Mouse (Mus musculus): Measurements from ENCODE around the gene Hist1h4j. TPM values are rescaled to one million over a fixed set of nuclear protein-coding genes. Genes with fewer than 3 reads are reported as not detected.

Gene Hist1h4j
- polyA plus RNA-seq (2012; ENCODE audit: low replicate concordance) = 6.0 and 8.5 TPM in 2 replicates

GRCm38 (mm10) chr13:21734906-21735767 lies at the start of gene Hist1h4j:
Gene Hist1h4j, plus strand, starts transcription at chr13:21735064.

GRCm38 (mm10) chr13:21697811-21698210 lies 37.1 kb upstream of the Hist1h4j start, which contains the start of gene Olfr1359:
Gene Olfr1359, plus strand, starts transcription at chr13:21698111.

GRCm38 (mm10) chr13:21715864-21716539 lies 18.9 kb upstream of the Hist1h4j start, which contains the start of the genes Hist1h2bl and Hist1h2ai:
Gene Hist1h2bl, minus strand, starts transcription at chr13:21716143.
Gene Hist1h2ai, plus strand, starts transcription at chr13:21716422.

GRCm38 (mm10) chr13:21717397-21718357 lies 17.2 kb upstream of the Hist1h4j start, which contains the start of gene Hist1h3h:
Gene Hist1h3h, plus strand, starts transcription at chr13:21717659.

GRCm38 (mm10) chr13:21721757-21722372 lies 13.0 kb upstream of the Hist1h4j start, which contains the start of gene Hist1h2bm:
Gene Hist1h2bm, plus strand, starts transcription at chr13:21722044.

GRCm38 (mm10) chr13:21750159-21751017 lies 15.5 kb downstream of the Hist1h4j start, which contains the start of gene Hist1h4k:
Gene Hist1h4k, minus strand, starts transcription at chr13:21750505.

GRCm38 (mm10) chr13:21753524-21754285 lies 18.8 kb downstream of the Hist1h4j start, which contains the start of the genes Hist1h2ak and Hist1h2bn:
Gene Hist1h2ak, minus strand, starts transcription at chr13:21753827.
Gene Hist1h2bn, plus strand, starts transcription at chr13:21754123.

GRCm38 (mm10) chr13:21779767-21780731 lies 45.2 kb downstream of the Hist1h4j start, which contains the start of gene Hist1h1b:
Gene Hist1h1b, minus strand, starts transcription at chr13:21780625.

GRCm38 (mm10) chr13:21783255-21783617 lies 48.4 kb downstream of the Hist1h4j start, which contains the start of gene Hist1h3i:
Gene Hist1h3i, minus strand, starts transcription at chr13:21783370.

Other genes with a start within 250 kb of the Hist1h4j start
- gene AK157302, start 239.8 kb upstream of the Hist1h4j start, polyA plus RNA-seq (2012; ENCODE audit: low replicate concordance) = not detected in 2 replicates
- 8.3 and 12.1 TPM in 2 replicates for gene Gm11273, start 233.6 kb upstream of the Hist1h4j start, polyA plus RNA-seq (2012; ENCODE audit: low replicate concordance)
- gene Zkscan8, start 203.9 kb upstream of the Hist1h4j start, polyA plus RNA-seq (2012; ENCODE audit: low replicate concordance) = 0.74 and 1.9 TPM in 2 replicates
- gene Olfr1366, start 192.3 kb upstream of the Hist1h4j start, polyA plus RNA-seq (2012; ENCODE audit: low replicate concordance) = not detected in 2 replicates
- gene Olfr1535, start 175.2 kb upstream of the Hist1h4j start, polyA plus RNA-seq (2012; ENCODE audit: low replicate concordance) = not detected in 2 replicates
- gene Olfr1364, start 153.3 kb upstream of the Hist1h4j start, polyA plus RNA-seq (2012; ENCODE audit: low replicate concordance) = not detected in 2 replicates
- gene Olfr1362, start 121.0 kb upstream of the Hist1h4j start, polyA plus RNA-seq (2012; ENCODE audit: low replicate concordance) = not detected in 2 replicates
- not detected in 2 replicates for gene Olfr11, start 92.5 kb upstream of the Hist1h4j start, polyA plus RNA-seq (2012; ENCODE audit: low replicate concordance)
- not detected in 2 replicates for gene Olfr1361, start 71.7 kb upstream of the Hist1h4j start, polyA plus RNA-seq (2012; ENCODE audit: low replicate concordance)
- gene Olfr1360, start 57.7 kb upstream of the Hist1h4j start, polyA plus RNA-seq (2012; ENCODE audit: low replicate concordance) = not detected in 2 replicates
- not detected in 2 replicates for gene Olfr1359, start 37.0 kb upstream of the Hist1h4j start, polyA plus RNA-seq (2012; ENCODE audit: low replicate concordance)
- gene Hist1h2bl, start 18.9 kb upstream of the Hist1h4j start, polyA plus RNA-seq (2012; ENCODE audit: low replicate concordance) = 5.9 and 13.2 TPM in 2 replicates
- gene Hist1h2ai, start 18.6 kb upstream of the Hist1h4j start, polyA plus RNA-seq (2012; ENCODE audit: low replicate concordance) = 24.1 and 37.8 TPM in 2 replicates
- 93.1 and 144 TPM in 2 replicates for gene Hist1h3h, start 17.4 kb upstream of the Hist1h4j start, polyA plus RNA-seq (2012; ENCODE audit: low replicate concordance)
- gene Hist1h2bm, start 13.0 kb upstream of the Hist1h4j start, polyA plus RNA-seq (2012; ENCODE audit: low replicate concordance) = 3.5 and 3.9 TPM in 2 replicates
- 44.9 and 90.4 TPM in 2 replicates for gene Hist1h4k, start 15.4 kb downstream of the Hist1h4j start, polyA plus RNA-seq (2012; ENCODE audit: low replicate concordance)
- 161 and 169 TPM in 2 replicates for gene Hist1h2ak, start 18.8 kb downstream of the Hist1h4j start, polyA plus RNA-seq (2012; ENCODE audit: low replicate concordance)
- gene Hist1h2bn, start 19.1 kb downstream of the Hist1h4j start, polyA plus RNA-seq (2012; ENCODE audit: low replicate concordance) = 5.3 and 11.0 TPM in 2 replicates
- gene Hist1h1b, start 45.6 kb downstream of the Hist1h4j start, polyA plus RNA-seq (2012; ENCODE audit: low replicate concordance) = 3.5 and 3.7 TPM in 2 replicates
- gene Hist1h3i, start 48.3 kb downstream of the Hist1h4j start, polyA plus RNA-seq (2012; ENCODE audit: low replicate concordance) = 8.4 and 51.9 TPM in 2 replicates
- 52.7 and 74.5 TPM in 2 replicates for gene Hist1h2an, start 52.2 kb downstream of the Hist1h4j start, polyA plus RNA-seq (2012; ENCODE audit: low replicate concordance)
- gene Hist1h2bp, start 52.4 kb downstream of the Hist1h4j start, polyA plus RNA-seq (2012; ENCODE audit: low replicate concordance) = 3.2 and 6.2 TPM in 2 replicates
- gene Hist1h2bq, start 75.1 kb downstream of the Hist1h4j start, polyA plus RNA-seq (2012; ENCODE audit: low replicate concordance) = 6.5 and 15.6 TPM in 2 replicates
- gene Hist1h2ao, start 75.4 kb downstream of the Hist1h4j start, polyA plus RNA-seq (2012; ENCODE audit: low replicate concordance) = 23,509 and 33,455 TPM in 2 replicates
- 65.5 and 70.3 TPM in 2 replicates for gene Hist1h4m, start 76.7 kb downstream of the Hist1h4j start, polyA plus RNA-seq (2012; ENCODE audit: low replicate concordance)
- 2.9 and 3.1 TPM in 2 replicates for gene Hist1h4n, start 97.1 kb downstream of the Hist1h4j start, polyA plus RNA-seq (2012; ENCODE audit: low replicate concordance)
- 6,280 and 19,065 TPM in 2 replicates for gene Hist1h2ap, start 98.4 kb downstream of the Hist1h4j start, polyA plus RNA-seq (2012; ENCODE audit: low replicate concordance)
- gene Hist1h2br, start 98.7 kb downstream of the Hist1h4j start, polyA plus RNA-seq (2012; ENCODE audit: low replicate concordance) = 6.3 and 15.4 TPM in 2 replicates
- gene Zfp184, start 210.0 kb downstream of the Hist1h4j start, polyA plus RNA-seq (2012; ENCODE audit: low replicate concordance) = not detected in 2 replicates
- gene Pom121l2, start 246.1 kb downstream of the Hist1h4j start, polyA plus RNA-seq (2012; ENCODE audit: low replicate concordance) = not detected in 2 replicates

All from leukemia stem cell, adult 10-12 weeks (primary cell).